Mouse (Mus musculus) forebrain, embryonic 15.5 days (tissue): Measurements from ENCODE around the gene 4933405O20Rik. TPM values are rescaled to one million over a fixed set of nuclear protein-coding genes. Genes with fewer than 3 reads are reported as not detected.

Experiments
- ATAC-seq: fragments of 200-750 bp; cut with Nextera tagmentation; replicated peaks from 2 replicates; pipeline ENCODE4 v1.8.0; 2017; ENCODE audit warnings: mild to moderate bottlenecking, moderate TSS enrichment, moderate library complexity
- H3K27ac ChIP-seq: fragments of 300-500 bp; sonication (generic); replicated peaks from 2 replicates; pipeline ENCODE4 v1.5.1; 2015; ENCODE audit warnings: mild to moderate bottlenecking, inconsistent platforms
- H3K27me3 ChIP-seq: fragments of 300-500 bp; sonication (generic); 2 replicates; pipeline ENCODE4 v1.6.1; 2015; ENCODE audit warnings: inconsistent platforms
- H3K36me3 ChIP-seq: fragments of 300-500 bp; sonication (generic); 2 replicates; pipeline ENCODE4 v1.6.1; 2015; ENCODE audit warnings: mild to moderate bottlenecking, inconsistent platforms
- H3K4me1 ChIP-seq: fragments of 300-500 bp; sonication (generic); 2 replicates; pipeline ENCODE4 v1.6.1; 2015; ENCODE audit warnings: inconsistent platforms
- H3K4me2 ChIP-seq: fragments of 300-500 bp; sonication (generic); replicated peaks from 2 replicates; pipeline ENCODE4 v1.6.1; 2015; ENCODE audit warnings: mild to moderate bottlenecking, inconsistent platforms
- H3K4me3 ChIP-seq: fragments of 300-500 bp; sonication (generic); 2 replicates; pipeline ENCODE4 v1.5.1; 2015; ENCODE audit warnings: mild to moderate bottlenecking, inconsistent platforms
- H3K9ac ChIP-seq: fragments of 300-500 bp; sonication (generic); replicated peaks from 2 replicates; pipeline ENCODE4 v1.6.1; 2015; ENCODE audit warnings: mild to moderate bottlenecking, inconsistent platforms
- H3K9me3 ChIP-seq: fragments of 300-500 bp; sonication (generic); 2 replicates; pipeline ENCODE4 v1.6.1; 2016; ENCODE audit warnings: inconsistent platforms
- WGBS: fragments of 180-500 bp; shearing (Covaris S2); methylation state at CpG from one replicate; pipeline ENCODE4 v1.1.7; 2015; ENCODE audit warnings: mixed read lengths; 5-methylcytosine and 5-hydroxymethylcytosine counted together
- polyA plus RNA-seq: library from polyadenylated mRNA; unstranded; fragments of >200 nt; fragmentation: Nextera tagmentation; extraction: Ambion mirVana; gene quantifications from 2 replicates; pipeline ENCODE4 v1.2.1, GENCODE M21; 2015

Gene 4933405O20Rik
- polyA plus RNA-seq: not detected in 2 replicates

GRCm38 (mm10) chr7:50598890-50599289 is at the start of gene 4933405O20Rik:
Gene 4933405O20Rik, plus strand, starts transcription at chr7:50599190.
- 79% methylated on average over 3 of the region's 3 CpGs for WGBS
- Histone ChIP-seq H3K9me3 (no peaks in the 10 kb centered on the region), H3K4me1 (no peaks in the 10 kb centered on the region), H3K4me3 (no peak within 1 kb of the TSS), H3K4me2 (no peak within 1 kb of the TSS), H3K36me3 (no peaks in the 10 kb centered on the region), H3K9ac (no peak within 1 kb of the TSS), H3K27ac (no peak within 1 kb of the TSS), H3K27me3 (no peaks in the 10 kb centered on the region)
- no peak for ATAC-seq

GRCm38 (mm10) chr7:50549572-50549971 is 49.4 kb upstream of the 4933405O20Rik start:
- no peak overlapping the region for H3K9ac ChIP-seq
- ATAC-seq: no peak
- no peak overlapping the region for H3K27ac ChIP-seq
- H3K36me3 ChIP-seq: no peaks in the 10 kb centered on the region
- no peaks in the 10 kb centered on the region for H3K9me3 ChIP-seq
- no peak overlapping the region for H3K4me2 ChIP-seq
- H3K4me3 ChIP-seq: no peak overlapping the region
- 60% methylated on average over 3 of the region's 3 CpGs for WGBS
- H3K4me1 ChIP-seq: peaks cover 4% of the 10 kb centered on the region; the same call in 1 of the 2 replicates
- H3K27me3 ChIP-seq: no peaks in the 10 kb centered on the region

DNA sequence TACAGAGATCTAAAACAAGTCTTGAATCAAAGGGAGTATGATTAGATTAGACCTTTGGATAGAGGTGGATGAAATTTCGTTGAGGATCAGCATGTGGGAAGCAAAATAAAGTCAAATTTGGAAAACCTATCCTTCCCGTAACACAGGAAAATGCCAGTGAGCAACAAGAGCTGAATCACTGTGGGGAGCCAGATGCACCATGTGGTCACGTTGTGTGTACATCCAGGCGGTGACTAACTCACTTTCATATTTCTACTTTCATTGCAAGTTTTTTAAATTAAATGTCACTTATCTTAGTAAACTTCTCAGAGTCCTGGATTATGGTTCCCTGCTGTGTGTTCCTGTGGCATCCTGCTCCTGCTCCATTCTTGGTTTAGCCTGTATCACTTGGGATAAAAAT is 47.6 kb upstream of the 4933405O20Rik start:
- H3K9me3 ChIP-seq: no peaks in the 10 kb centered on the region
- ATAC-seq: no peak
- no peaks in the 10 kb centered on the region for H3K36me3 ChIP-seq
- H3K4me3 ChIP-seq: no peak overlapping the region
- H3K27ac ChIP-seq: no peak overlapping the region
- H3K27me3 ChIP-seq: no peaks in the 10 kb centered on the region
- no peaks in the 10 kb centered on the region for H3K4me1 ChIP-seq
- no peak overlapping the region for H3K4me2 ChIP-seq
- no peak overlapping the region for H3K9ac ChIP-seq
- WGBS: 82% methylated on average over 4 of the region's 4 CpGs

GRCm38 (mm10) chr7:50562708-50563107 is 36.3 kb upstream of the 4933405O20Rik start:
- Histone ChIP-seq H3K9me3 (no peaks in the 10 kb centered on the region), H3K27ac (no peak overlapping the region)
- 85% methylated on average over 3 of the region's 3 CpGs for WGBS

DNA sequence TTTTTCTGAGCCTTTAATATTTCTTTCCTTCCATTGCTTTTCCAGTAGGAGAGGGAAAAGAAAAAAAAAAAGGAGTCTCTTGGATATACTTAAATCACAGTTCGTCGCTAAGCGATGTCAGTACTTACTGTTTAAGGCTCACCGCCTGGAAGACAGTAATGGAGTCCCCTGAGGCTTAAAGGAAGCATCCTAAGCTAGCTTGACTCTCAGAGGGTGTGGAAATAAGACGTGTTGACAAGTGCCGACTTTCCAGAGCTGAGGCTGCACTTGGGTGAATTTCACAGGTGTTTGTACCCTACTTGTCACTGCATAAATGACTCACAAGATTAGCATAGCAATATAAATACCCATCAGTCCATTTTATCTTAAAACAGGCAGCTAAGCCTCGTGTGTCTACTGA is 25.1 kb upstream of the 4933405O20Rik start:
- WGBS: 81% methylated on average over 7 of the region's 7 CpGs
- no peaks in the 10 kb centered on the region for H3K27me3 ChIP-seq
- no peak overlapping the region for H3K4me3 ChIP-seq
- no peaks in the 10 kb centered on the region for H3K4me1 ChIP-seq
- no peak overlapping the region for H3K9ac ChIP-seq
- ATAC-seq: no peak
- H3K4me2 ChIP-seq: no peak overlapping the region
- H3K36me3 ChIP-seq: no peaks in the 10 kb centered on the region
- H3K27ac ChIP-seq: no peak overlapping the region
- H3K9me3 ChIP-seq: no peaks in the 10 kb centered on the region

More at GRCm38 (mm10) chr7:50562708-50563107, 36.3 kb upstream of the 4933405O20Rik start:
- ATAC-seq: no peak
- H3K4me3 ChIP-seq: no peak overlapping the region
- H3K9ac ChIP-seq: no peak overlapping the region
- H3K36me3 ChIP-seq: no peaks in the 10 kb centered on the region
- H3K4me2 ChIP-seq: no peak overlapping the region
- H3K4me1 ChIP-seq: no peaks in the 10 kb centered on the region
- no peaks in the 10 kb centered on the region for H3K27me3 ChIP-seq

DNA sequence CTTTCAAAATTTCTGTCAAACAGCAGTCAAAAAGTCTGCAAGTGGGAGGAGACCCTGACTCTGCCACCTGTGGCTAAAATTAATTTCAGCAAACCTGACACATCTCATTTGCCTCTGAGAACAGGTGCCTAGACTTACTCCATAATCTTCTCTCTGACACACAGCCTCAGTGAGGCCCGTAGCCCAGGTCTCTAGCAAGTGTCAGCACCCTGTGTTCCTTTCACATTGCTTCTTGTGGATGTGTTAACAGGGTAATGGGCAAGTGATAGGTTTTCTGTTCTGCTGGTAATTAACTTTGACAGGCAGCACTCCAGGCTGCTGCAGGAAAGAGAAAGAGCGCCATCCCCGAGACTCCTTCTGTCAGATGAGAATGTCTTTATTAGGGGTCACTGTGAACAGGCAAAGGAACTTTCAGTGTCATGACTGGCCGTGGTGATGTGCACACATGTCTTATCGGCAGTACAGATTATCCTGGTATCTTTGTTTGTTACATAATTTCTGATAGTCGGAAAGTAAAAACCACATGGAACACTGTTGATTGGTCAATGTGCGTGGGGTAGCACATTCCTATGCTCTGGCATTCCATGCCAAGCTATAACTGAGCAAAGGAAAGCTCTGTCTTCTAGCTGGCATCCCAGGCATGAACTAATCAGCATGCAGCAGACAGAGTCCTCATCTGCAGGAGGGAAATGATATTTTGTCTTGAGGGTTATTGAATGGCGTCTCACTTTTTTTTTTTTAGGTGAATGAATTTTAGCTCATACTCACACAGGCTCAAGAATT is 10.2 kb upstream of the 4933405O20Rik start:
- Histone ChIP-seq H3K4me1 (no peaks in the 10 kb centered on the region), H3K27me3 (no peaks in the 10 kb centered on the region), H3K4me2 (no peak overlapping the region), H3K9me3 (no peaks in the 10 kb centered on the region), H3K36me3 (no peaks in the 10 kb centered on the region), H3K27ac (no peak overlapping the region), H3K9ac (no peak overlapping the region), H3K4me3 (no peak overlapping the region)
- no peak for ATAC-seq
- 68% methylated on average over 8 of the region's 8 CpGs for WGBS

GRCm38 (mm10) chr7:50614101-50614500 is 15.1 kb downstream of the 4933405O20Rik start:
- no peaks in the 10 kb centered on the region for H3K27me3 ChIP-seq
- no peaks in the 10 kb centered on the region for H3K4me1 ChIP-seq
- H3K36me3 ChIP-seq: no peaks in the 10 kb centered on the region
- no peak overlapping the region for H3K4me3 ChIP-seq
- H3K9me3 ChIP-seq: no peaks in the 10 kb centered on the region
- no peak for ATAC-seq
- no peak overlapping the region for H3K4me2 ChIP-seq
- no peak overlapping the region for H3K27ac ChIP-seq
- H3K9ac ChIP-seq: no peak overlapping the region
- 64% methylated on average over 2 of the region's 2 CpGs for WGBS

DNA sequence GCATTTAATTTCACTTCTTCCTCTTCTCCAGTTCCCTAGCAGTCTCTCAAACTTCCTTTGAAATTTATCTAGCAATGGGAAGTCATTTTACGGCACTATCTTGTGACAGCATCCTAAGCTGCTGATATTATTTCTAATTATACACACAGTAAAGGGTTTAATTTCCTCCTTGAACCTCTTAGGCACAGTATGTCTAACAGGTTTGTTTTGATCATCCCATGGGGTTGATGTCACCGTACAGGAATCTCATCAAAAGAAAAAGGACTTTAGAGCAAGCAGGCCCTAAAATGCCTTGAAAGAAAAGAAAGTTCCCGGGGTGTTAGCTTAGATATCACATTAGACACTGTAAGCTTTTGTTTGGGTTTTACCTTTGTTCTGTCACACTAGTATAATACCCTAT is 30.2 kb downstream of the 4933405O20Rik start:
- Histone ChIP-seq H3K4me3 (no peak overlapping the region), H3K36me3 (no peaks in the 10 kb centered on the region), H3K4me1 (no peaks in the 10 kb centered on the region), H3K9me3 (no peaks in the 10 kb centered on the region), H3K4me2 (no peak overlapping the region), H3K27me3 (no peaks in the 10 kb centered on the region), H3K9ac (no peak overlapping the region), H3K27ac (no peak overlapping the region)
- 23% methylated on average over 3 of the region's 3 CpGs for WGBS
- ATAC-seq: no peak

DNA sequence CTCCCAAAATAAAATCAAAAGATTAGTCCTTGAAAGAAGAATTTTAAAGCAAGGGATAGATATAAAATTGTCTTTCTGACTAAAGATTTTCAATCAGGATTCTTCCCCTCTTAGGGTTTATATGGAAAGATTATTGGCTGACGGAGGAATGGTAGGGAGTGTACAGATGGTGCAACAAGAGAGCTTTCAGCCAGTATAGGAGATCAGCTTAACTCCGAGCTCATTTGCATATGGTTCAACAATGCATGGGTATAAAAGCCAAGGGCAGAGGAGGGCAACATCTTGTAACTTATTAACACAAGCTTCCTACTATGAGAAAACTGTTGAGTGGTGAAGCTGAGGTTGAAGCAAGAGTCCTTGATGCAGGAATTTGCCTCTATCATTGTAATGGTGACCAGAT is 34.2 kb downstream of the 4933405O20Rik start:
- 46% methylated on average over 2 of the region's 2 CpGs for WGBS
- no peaks in the 10 kb centered on the region for H3K27me3 ChIP-seq
- H3K4me3 ChIP-seq: no peak overlapping the region
- no peaks in the 10 kb centered on the region for H3K9me3 ChIP-seq
- H3K9ac ChIP-seq: no peak overlapping the region
- no peak overlapping the region for H3K27ac ChIP-seq
- no peak overlapping the region for H3K4me2 ChIP-seq
- no peaks in the 10 kb centered on the region for H3K4me1 ChIP-seq
- ATAC-seq: 0 out of 2 replicates have a peak, but pooled peaks have one; percentile 43
- H3K36me3 ChIP-seq: no peaks in the 10 kb centered on the region
